Mouse (Mus musculus) forebrain, embryonic 14.5 days (tissue): ENCODE measurements around the gene Rp2. TPM values are rescaled to one million over a fixed set of nuclear protein-coding genes. Genes with fewer than 3 reads are reported as not detected.
A peak's percentile ranks its signal among the peaks of the same experiment; 100 is the strongest.
"Not testable (repeated sequence)": the region's sequence is repeated elsewhere in the genome, so short reads cannot be mapped to it uniquely, and the experiment has no call there.

Experiments
- ATAC-seq: fragments of 200-750 bp; cut with Nextera tagmentation; 2 replicates; pipeline ENCODE4 v1.8.0; 2017; ENCODE audit warnings: mild to moderate bottlenecking, moderate library complexity
- DNase-seq: peaks from one replicate; pipeline ENCODE4 v3.0.0-alpha.2; 2015; ENCODE audit warnings: low spot score
- H3K27ac ChIP-seq: fragments of 300-500 bp; sonication (generic); 2 replicates; pipeline ENCODE4 v1.5.1; 2014; ENCODE audit warnings: low read depth, mild to moderate bottlenecking, control low read depth, low read length, moderate library complexity
- H3K27me3 ChIP-seq: fragments of 300-500 bp; sonication (generic); replicated peaks from 2 replicates; pipeline ENCODE4 v1.6.1; 2014; ENCODE audit warnings: low read length, control low read depth, mixed read lengths; ENCODE audit not compliant: control insufficient read depth, insufficient read depth
- H3K36me3 ChIP-seq: fragments of 300-500 bp; sonication (generic); 2 replicates; pipeline ENCODE4 v1.6.1; 2014; ENCODE audit warnings: low read length, control low read depth; ENCODE audit not compliant: control insufficient read depth, insufficient read depth
- H3K4me1 ChIP-seq: fragments of 300-500 bp; sonication (generic); 2 replicates; pipeline ENCODE4 v1.6.1; 2014; ENCODE audit warnings: antibody characterized with exemption, low read length, control low read depth; ENCODE audit not compliant: control insufficient read depth, insufficient read depth
- H3K4me2 ChIP-seq: fragments of 300-500 bp; sonication (generic); 2 replicates; pipeline ENCODE4 v1.6.1; 2014; ENCODE audit warnings: mild to moderate bottlenecking, control low read depth, low read length
- H3K4me3 ChIP-seq: fragments of 300-500 bp; sonication (generic); 2 replicates; pipeline ENCODE4 v1.5.1; 2014; ENCODE audit warnings: low read depth, low read length, control low read depth
- H3K9ac ChIP-seq: fragments of 300-500 bp; sonication (generic); 2 replicates; pipeline ENCODE4 v1.6.1; 2014; ENCODE audit warnings: mild to moderate bottlenecking, low read length, control low read depth, moderate library complexity
- H3K9me3 ChIP-seq: fragments of 300-500 bp; sonication (generic); replicated peaks from 2 replicates; pipeline ENCODE4 v1.6.1; 2016; ENCODE audit warnings: low read length, control low read depth, mixed read lengths; ENCODE audit not compliant: control insufficient read depth
- WGBS: fragments of 180-500 bp; shearing (Covaris S2); extraction: QIAGEN DNeasy Blood & Tissue Kit; methylation state at CpG from one replicate; pipeline ENCODE4 v1.1.7; 2014; 5-methylcytosine and 5-hydroxymethylcytosine counted together
- polyA plus RNA-seq: library from polyadenylated mRNA; unstranded; fragments of >200 nt; fragmentation: Nextera tagmentation; extraction: Ambion mirVana; gene quantifications from 2 replicates; pipeline ENCODE4 v1.2.1, GENCODE M21; 2014

The Rp2 gene
- polyA plus RNA-seq, 1 experiment from 2014 or later: 13.4 TPM

- Histone ChIP-seq H3K4me2 (no peak overlapping the region), H3K27me3 (no peaks in the 10 kb centered on the region), H3K36me3 (no peaks in the 10 kb centered on the region), H3K27ac (no peak overlapping the region), H3K9me3 (no peaks in the 10 kb centered on the region), H3K4me3 (no peak overlapping the region), H3K4me1 (no peaks in the 10 kb centered on the region), H3K9ac (no peak overlapping the region)
- ATAC-seq: no peak
- no peak for DNase-seq
- 45% methylated on average over 7 of the region's 7 CpGs for WGBS
Measured at GRCm38 (mm10) chrX:20379347-20380014, 15.2 kb downstream of the Rp2 start.

- no peak overlapping the region for H3K4me2 ChIP-seq
- H3K9me3 ChIP-seq: no peaks in the 10 kb centered on the region
- 91% methylated on average over 6 of the region's 6 CpGs for WGBS
- H3K27ac ChIP-seq: no peak overlapping the region
- H3K4me3 ChIP-seq: no peak overlapping the region
- no peaks in the 10 kb centered on the region for H3K36me3 ChIP-seq
- H3K4me1 ChIP-seq: no peaks in the 10 kb centered on the region
- DNase-seq (no peak), ATAC-seq (no peak)
- no peak overlapping the region for H3K9ac ChIP-seq
- no peaks in the 10 kb centered on the region for H3K27me3 ChIP-seq
Measured at GRCm38 (mm10) chrX:20382260-20382659, 18.0 kb downstream of the Rp2 start.

GRCm38 (mm10) chrX:20387006-20387405 lies 22.7 kb downstream of the Rp2 start:
- Histone ChIP-seq H3K36me3 (no peaks in the 10 kb centered on the region), H3K9me3 (no peaks in the 10 kb centered on the region), H3K4me2 (no peak overlapping the region), H3K9ac (no peak overlapping the region), H3K27me3 (no peaks in the 10 kb centered on the region), H3K4me3 (no peak overlapping the region), H3K27ac (no peak overlapping the region), H3K4me1 (no peaks in the 10 kb centered on the region)
- DNase-seq: no peak
- ATAC-seq: no peak
- WGBS: 79% methylated on average over 3 of the region's 3 CpGs

GRCm38 (mm10) chrX:20391964-20392363 lies 27.7 kb downstream of the Rp2 start:
- not testable (repeated sequence) for H3K27ac ChIP-seq, DNase-seq, H3K4me2 ChIP-seq, H3K9ac ChIP-seq, H3K4me3 ChIP-seq, ATAC-seq, H3K36me3 ChIP-seq, H3K9me3 ChIP-seq, H3K27me3 ChIP-seq, H3K4me1 ChIP-seq
- 92% methylated on average over 9 of the region's 9 CpGs for WGBS

GRCm38 (mm10) chrX:20392942-20393341 lies 28.7 kb downstream of the Rp2 start:
- no peak for DNase-seq
- no peaks in the 10 kb centered on the region for H3K4me1 ChIP-seq
- no peak overlapping the region for H3K9ac ChIP-seq
- no peak overlapping the region for H3K27ac ChIP-seq
- no peak overlapping the region for H3K4me3 ChIP-seq
- no peaks in the 10 kb centered on the region for H3K9me3 ChIP-seq
- WGBS: 73% methylated on average over 3 of the region's 3 CpGs
- no peak for ATAC-seq
- no peaks in the 10 kb centered on the region for H3K27me3 ChIP-seq
- 0 out of 2 replicates have a peak, but pooled peaks cover 2% of the 10 kb centered on the region for H3K36me3 ChIP-seq
- no peak overlapping the region for H3K4me2 ChIP-seq

- H3K27me3 ChIP-seq: no peaks in the 10 kb centered on the region
- peak; percentile 13 for DNase-seq
- H3K4me3 ChIP-seq: no peak overlapping the region
- ATAC-seq: no peak
- H3K9me3 ChIP-seq: no peaks in the 10 kb centered on the region
- no peaks in the 10 kb centered on the region for H3K36me3 ChIP-seq
- no peak overlapping the region for H3K9ac ChIP-seq
- 80% methylated on average over 4 of the region's 4 CpGs for WGBS
- H3K4me2 ChIP-seq: no peak overlapping the region
- no peak overlapping the region for H3K27ac ChIP-seq
- no peaks in the 10 kb centered on the region for H3K4me1 ChIP-seq
Measured at GRCm38 (mm10) chrX:20404068-20404467, 39.8 kb downstream of the Rp2 start.

GRCm38 (mm10) chrX:20406909-20407308 lies 42.6 kb downstream of the Rp2 start:
- H3K27ac ChIP-seq: no peak overlapping the region
- no peaks in the 10 kb centered on the region for H3K4me1 ChIP-seq
- no peak overlapping the region for H3K9ac ChIP-seq
- H3K36me3 ChIP-seq: no peaks in the 10 kb centered on the region
- no peak for ATAC-seq
- no peak overlapping the region for H3K4me2 ChIP-seq
- no peak for DNase-seq
- H3K4me3 ChIP-seq: no peak overlapping the region
- WGBS: 98% methylated on average over 2 of the region's 2 CpGs
- no peaks in the 10 kb centered on the region for H3K27me3 ChIP-seq
- H3K9me3 ChIP-seq: no peaks in the 10 kb centered on the region

DNA sequence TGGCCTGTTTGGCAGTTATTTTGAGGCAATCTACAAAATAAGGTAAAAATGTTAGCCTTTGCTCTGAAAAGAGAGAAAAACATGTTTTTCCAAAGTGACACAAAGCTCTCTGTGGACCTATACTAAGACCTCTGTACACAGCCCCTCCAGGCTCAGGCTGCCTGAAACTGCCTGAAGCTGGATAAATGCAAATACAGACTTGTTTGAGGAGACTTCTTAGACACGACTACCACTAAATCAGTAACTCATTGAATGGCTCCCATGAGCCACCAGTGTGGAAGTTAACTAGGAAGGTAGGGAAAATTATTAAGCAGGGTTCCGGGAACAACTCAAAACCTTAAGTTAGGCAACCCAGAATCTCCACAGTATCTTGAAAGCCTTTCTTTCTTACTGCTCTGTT lies 43.4 kb downstream of the Rp2 start:
- Histone ChIP-seq H3K27ac (no peak overlapping the region), H3K9me3 (no peaks in the 10 kb centered on the region), H3K27me3 (no peaks in the 10 kb centered on the region), H3K9ac (no peak overlapping the region), H3K4me1 (no peaks in the 10 kb centered on the region), H3K4me3 (no peak overlapping the region), H3K4me2 (no peak overlapping the region), H3K36me3 (no peaks in the 10 kb centered on the region)
- DNase-seq: no peak
- ATAC-seq: no peak
- WGBS: 75% methylated on average over 2 of the region's 2 CpGs

DNA sequence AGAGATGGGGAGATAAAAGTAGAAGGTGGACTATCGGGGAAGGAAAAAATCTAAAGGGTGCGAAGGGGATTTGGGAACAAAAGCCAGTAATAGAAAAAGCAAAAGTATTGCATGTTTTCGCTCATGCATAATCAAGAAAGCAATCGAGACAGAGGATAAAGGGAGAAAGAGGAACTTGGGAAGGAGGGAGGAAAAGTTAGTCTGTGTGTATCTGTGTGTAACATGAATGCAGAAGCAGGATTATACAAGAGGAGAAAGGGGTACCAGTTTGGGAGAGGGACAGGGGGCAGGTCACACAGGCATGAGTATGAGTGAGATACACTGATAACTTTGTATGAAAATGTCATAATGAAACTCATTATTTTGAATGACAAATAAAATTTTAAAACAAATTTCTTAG lies 47.1 kb downstream of the Rp2 start:
- no peak for DNase-seq
- no peaks in the 10 kb centered on the region for H3K27me3 ChIP-seq
- H3K9ac ChIP-seq: no peak overlapping the region
- WGBS: 79% methylated on average over 4 of the region's 4 CpGs
- no peak overlapping the region for H3K4me2 ChIP-seq
- H3K4me3 ChIP-seq: no peak overlapping the region
- H3K36me3 ChIP-seq: no peaks in the 10 kb centered on the region
- H3K4me1 ChIP-seq: no peaks in the 10 kb centered on the region
- ATAC-seq: no peak
- no peak overlapping the region for H3K27ac ChIP-seq
- no peaks in the 10 kb centered on the region for H3K9me3 ChIP-seq
